Mouse (Mus musculus): ENCODE data around the gene Itpr2.

- TF ChIP-seq CTCF (IDR thresholded peaks at IDR 0.05; ENCODE audit: control insufficient read depth, insufficient read depth, insufficient read length) (no peak), MYOD1 (IDR thresholded peaks at IDR 0.05; ENCODE audit: control insufficient read depth, insufficient read length, low read depth) (no peak)
These were observed 199.9 kb downstream of the Itpr2 start for GRCm38 (mm10) chr6:146302101-146302500.

All from C2C12 (cell line).